Mouse (Mus musculus) lung, postnatal 0 days (tissue): ENCODE measurements around the gene Pp2d1.

ENCODE experiments used
- CTCF ChIP-seq: IDR thresholded peaks from 2 replicates; pipeline ENCODE4 v1.5.1; 2016; ENCODE audit warnings: antibody characterized with exemption, mild to moderate bottlenecking
- EP300 ChIP-seq: IDR thresholded peaks from 2 replicates; pipeline ENCODE4 v1.6.1; 2016; ENCODE audit warnings: antibody characterized with exemption, mild to moderate bottlenecking, control low read depth

DNA sequence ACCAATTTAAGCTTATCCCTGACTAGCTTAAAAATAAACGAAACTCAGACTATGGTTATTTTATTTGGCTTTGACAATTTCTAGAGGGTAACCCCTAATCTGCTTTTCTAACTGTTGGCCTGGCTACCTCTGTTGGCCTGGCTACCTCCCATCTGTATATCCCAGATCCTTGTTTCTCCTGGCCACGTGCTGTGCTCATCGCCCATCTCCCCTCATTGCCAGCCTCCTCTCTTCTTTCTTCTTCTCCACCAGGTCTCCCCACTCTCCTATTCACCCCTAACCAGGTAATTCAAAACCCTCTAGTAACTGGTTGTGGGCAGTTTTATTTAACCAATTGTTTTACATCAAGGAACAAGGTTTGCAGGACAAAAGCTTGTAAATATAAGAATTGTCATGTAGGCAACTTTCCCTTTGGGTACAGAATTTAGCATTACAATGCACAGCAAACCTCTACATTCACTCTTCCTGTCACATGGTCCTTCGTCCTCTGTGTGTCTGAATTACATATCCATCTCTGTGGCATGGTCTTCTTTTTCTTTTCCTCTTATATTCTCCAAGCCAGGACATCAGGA, 22.3 kb upstream of the Pp2d1 start:
- TF ChIP-seq CTCF: no peak
- TF ChIP-seq EP300: no peak
